Mouse (Mus musculus) thymus, postnatal 14 days (tissue): ENCODE data around the gene Dennd2a.

Experiments
- DNase-seq: peaks from one replicate; pipeline ENCODE4 v3.0.0; 2021

Gene Dennd2a

DNA sequence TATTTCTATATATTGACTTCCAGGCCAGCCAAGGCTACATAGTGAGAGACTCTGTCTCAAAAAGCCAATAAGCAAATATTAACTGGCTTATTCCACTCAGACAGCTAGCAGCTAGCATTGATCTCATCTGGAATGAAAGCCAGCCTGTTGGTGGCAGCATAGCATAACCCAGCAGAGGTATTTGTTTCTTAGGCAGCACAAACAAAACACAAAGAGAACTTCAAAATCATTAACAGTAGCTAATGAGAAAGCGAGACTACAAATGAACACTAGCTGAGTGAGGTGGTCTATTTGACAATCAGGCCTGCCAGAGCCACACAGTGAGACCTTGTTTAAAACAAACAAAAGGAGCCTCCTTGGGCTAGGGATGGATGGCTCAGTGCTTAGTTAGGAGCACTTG lies 143.6 kb downstream of the Dennd2a start:
- DNase-seq: no peak
